Mouse (Mus musculus) adrenal gland (tissue): ENCODE measurements around the gene Fpr1.

Experiments
- intact Hi-C: fragments of 180-260 bp; cut with DNase I; formaldehyde crosslinking; loops from one replicate; pipeline ENCODE4 v1.15.1; 2025

Gene Fpr1

GRCm38 (mm10) chr17:17849906-17850712, 33.6 kb downstream of the Fpr1 start:
- intact Hi-C loops = no loop called here

GRCm38 (mm10) chr17:17848988-17849387, 34.8 kb downstream of the Fpr1 start:
- intact Hi-C loops = no loop called here

DNA sequence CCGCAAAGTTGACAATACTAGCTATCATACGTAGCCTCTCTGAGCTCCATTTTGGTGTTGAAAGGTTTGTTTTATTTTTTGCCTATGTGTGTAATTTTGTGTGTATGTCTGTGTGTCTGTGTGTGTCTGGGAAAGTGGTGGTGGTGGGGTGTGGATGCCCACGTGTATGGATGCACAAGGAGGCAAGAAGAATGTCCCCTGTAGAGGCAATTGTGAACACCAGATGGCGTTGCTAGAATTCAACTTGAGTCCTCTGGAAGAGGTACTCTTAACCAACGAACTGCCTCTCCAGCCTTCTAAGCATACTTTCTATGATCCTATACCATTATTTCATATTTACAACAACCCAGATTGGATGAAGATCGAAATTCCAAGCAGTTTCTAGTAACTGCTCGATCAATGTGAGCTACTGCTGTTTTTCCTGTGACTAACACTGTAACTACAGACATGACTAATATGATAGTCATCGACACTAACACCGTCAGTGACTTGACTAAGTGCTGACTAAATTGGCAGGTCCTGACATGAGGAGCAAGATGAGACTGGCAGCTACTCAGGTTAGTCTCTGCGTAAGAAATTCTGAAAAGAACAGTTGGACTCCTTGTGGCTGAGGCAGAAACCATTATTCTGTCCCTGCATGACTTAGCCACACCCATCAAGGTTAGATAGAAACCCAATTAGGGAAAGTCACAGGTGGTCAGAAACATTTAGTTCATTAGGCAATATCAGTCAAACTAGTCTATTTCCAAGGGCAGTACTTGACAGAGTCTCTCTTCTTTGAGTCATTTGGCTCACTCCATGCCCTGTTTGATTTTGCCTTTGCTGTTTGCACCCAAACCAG, 38.3 kb downstream of the Fpr1 start:
- intact Hi-C loops = loop anchor here (2.0 kb wide), 1 partner anchor 51 kb away; no protein-coding TSS in a partner anchor

GRCm38 (mm10) chr17:17844606-17845005, 39.1 kb downstream of the Fpr1 start:
- intact Hi-C loops = loop anchor here (2.0 kb wide), 1 partner anchor 52 kb away; no protein-coding TSS in a partner anchor

GRCm38 (mm10) chr17:17843534-17844261, 40.0 kb downstream of the Fpr1 start:
- intact Hi-C loops = loop anchor here (2.0 kb wide), 1 partner anchor 53 kb away; no protein-coding TSS in a partner anchor

DNA sequence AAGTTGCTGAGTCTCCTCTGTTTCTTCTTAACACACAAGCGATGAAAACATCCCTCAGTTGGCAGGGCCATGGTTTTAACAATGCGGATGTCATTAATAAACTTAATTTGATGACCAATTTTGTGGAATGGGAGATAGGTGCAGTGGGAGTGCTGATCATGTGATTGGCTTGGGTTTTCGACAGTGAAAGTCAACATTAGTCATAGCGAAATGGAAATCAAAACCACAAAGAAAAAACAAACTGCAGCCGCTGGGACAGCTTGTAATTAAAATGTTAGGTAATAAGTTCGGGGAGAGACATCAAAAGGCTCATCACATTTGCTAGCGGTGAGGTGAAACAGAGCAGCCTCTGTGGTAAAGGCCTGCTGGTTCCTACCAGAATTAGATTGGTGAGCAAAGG, 42.9 kb downstream of the Fpr1 start:
- intact Hi-C loops = no loop called here

DNA sequence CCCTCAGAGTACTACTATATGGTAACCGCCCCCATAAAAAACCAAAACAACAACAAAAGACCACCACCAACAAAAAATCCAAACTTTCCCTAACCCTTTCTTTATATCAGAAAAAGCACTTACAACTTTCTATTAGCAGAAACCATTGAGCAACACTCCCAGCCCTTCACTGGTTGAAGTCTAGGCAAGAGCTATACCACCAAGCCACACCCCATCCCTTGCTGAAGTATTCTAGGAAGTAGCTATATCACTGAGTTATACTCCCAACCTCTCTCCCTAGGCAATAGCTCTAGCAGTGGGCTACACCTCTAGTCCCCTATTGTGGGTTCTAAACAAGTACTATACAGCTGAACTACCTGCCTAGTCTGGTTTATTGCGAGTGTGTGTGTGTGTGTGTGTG, 44.5 kb downstream of the Fpr1 start:
- intact Hi-C loops = loop anchor here (5.0 to 10.0 kb wide), 2 partner anchors 72 to 214 kb away; partner anchors contain the start of gene Lnpep

GRCm38 (mm10) chr17:17837919-17838701, 45.6 kb downstream of the Fpr1 start:
- intact Hi-C loops = loop anchor here (5.0 to 10.0 kb wide), 2 partner anchors 71 to 213 kb away; partner anchors contain the start of gene Lnpep

GRCm38 (mm10) chr17:17837426-17837825, 46.3 kb downstream of the Fpr1 start:
- intact Hi-C loops = loop anchor here (5.0 to 10.0 kb wide), 2 partner anchors 70 to 213 kb away; partner anchors contain the start of gene Lnpep

- intact Hi-C loops = loop anchor here (5.0 to 10.0 kb wide), 2 partner anchors 69 to 211 kb away; partner anchors contain the start of gene Lnpep
Observed at GRCm38 (mm10) chr17:17836101-17836500, 47.6 kb downstream of the Fpr1 start.

DNA sequence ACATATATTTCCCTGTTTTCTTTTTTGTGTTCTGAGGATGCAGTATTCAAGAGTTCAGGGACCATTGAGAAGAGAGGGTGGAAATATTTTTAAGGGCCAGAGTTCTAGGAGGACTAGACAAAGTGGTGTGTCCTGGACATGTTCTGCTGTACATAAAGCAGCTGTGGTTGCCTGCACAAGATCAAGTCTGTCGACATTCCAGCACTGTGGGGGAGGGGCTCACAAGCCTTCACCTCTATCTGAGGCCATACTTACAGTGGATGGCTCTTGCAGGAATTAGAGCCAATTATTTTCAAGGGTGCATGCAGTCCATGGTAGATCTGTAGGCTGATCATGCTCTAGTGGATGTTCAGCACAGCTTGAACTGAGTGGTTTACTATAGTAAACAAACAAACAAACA, 48.8 kb downstream of the Fpr1 start:
- intact Hi-C loops = loop anchor here (5.0 to 10.0 kb wide), 2 partner anchors 68 to 210 kb away; partner anchors contain the start of gene Lnpep

GRCm38 (mm10) chr17:17830731-17831130, 53.0 kb downstream of the Fpr1 start:
- intact Hi-C loops = loop anchor here (10.0 kb wide), 1 partner anchor 206 kb away; the partner anchor contains the start of gene Lnpep

- intact Hi-C loops = loop anchor here (10.0 kb wide), 1 partner anchor 205 kb away; the partner anchor contains the start of gene Lnpep
Observed at GRCm38 (mm10) chr17:17829816-17830535, 53.8 kb downstream of the Fpr1 start.

GRCm38 (mm10) chr17:17829052-17829785, 54.5 kb downstream of the Fpr1 start:
- intact Hi-C loops = no loop called here

GRCm38 (mm10) chr17:17828191-17828981, 55.4 kb downstream of the Fpr1 start:
- intact Hi-C loops = no loop called here

GRCm38 (mm10) chr17:17827658-17828190, 56.0 kb downstream of the Fpr1 start:
- intact Hi-C loops = no loop called here
